Mouse (Mus musculus): Measurements from ENCODE around the gene Ptpra. TPM values are rescaled to one million over a fixed set of nuclear protein-coding genes. Genes with fewer than 3 reads are reported as not detected.

Gene Ptpra
- polyA plus RNA-seq, 1 experiment from 2014 or later = 28.2 TPM

- no peaks in the 10 kb centered on the region for H3K4me1 ChIP-seq (replicated peaks; ENCODE audit: control insufficient read depth, insufficient read depth, low read length)
- no peaks in the 10 kb centered on the region for H3K9me3 ChIP-seq (ENCODE audit: control insufficient read depth)
- 75% methylated on average over 3 of the region's 3 CpGs for WGBS
- ATAC-seq = no peak
- TF ChIP-seq CTCF (IDR thresholded peaks at IDR 0.05; ENCODE audit: low read depth) = no peak
- H3K27me3 ChIP-seq (replicated peaks; ENCODE audit: control insufficient read depth, insufficient read depth, low read length) = no peaks in the 10 kb centered on the region
- H3K27ac ChIP-seq (ENCODE audit: low read depth, low read length) = no peak overlapping the region
- no peaks in the 10 kb centered on the region for H3K36me3 ChIP-seq (ENCODE audit: control insufficient read depth, insufficient read depth)
- no peak overlapping the region for H3K9ac ChIP-seq (ENCODE audit: low read depth, low read length)
- H3K4me3 ChIP-seq (ENCODE audit: low read depth, low read length) = no peak overlapping the region
- H3K4me2 ChIP-seq (replicated peaks; ENCODE audit: low read depth) = no peak overlapping the region
Observed at GRCm38 (mm10) chr2:130412775-130413174, 37.3 kb upstream of the Ptpra start.

- Histone ChIP-seq H3K4me3 (ENCODE audit: low read depth, low read length) (no peak overlapping the region), H3K4me2 (replicated peaks; ENCODE audit: low read depth) (no peak overlapping the region), H3K36me3 (ENCODE audit: control insufficient read depth, insufficient read depth) (peaks cover 6% of the 10 kb centered on the region; the same call in 1 of the 2 replicates), H3K4me1 (replicated peaks; ENCODE audit: control insufficient read depth, insufficient read depth, low read length) (no peaks in the 10 kb centered on the region), H3K9me3 (ENCODE audit: control insufficient read depth) (no peaks in the 10 kb centered on the region), H3K9ac (ENCODE audit: low read depth, low read length) (no peak overlapping the region), H3K27me3 (replicated peaks; ENCODE audit: control insufficient read depth, insufficient read depth, low read length) (no peaks in the 10 kb centered on the region), H3K27ac (ENCODE audit: low read depth, low read length) (no peak overlapping the region)
- WGBS = 75% methylated on average over 6 of the region's 6 CpGs
- TF ChIP-seq CTCF (IDR thresholded peaks at IDR 0.05; ENCODE audit: low read depth) = peak; percentile 38; the same call in 1 of the 2 replicates
- ATAC-seq = no peak
Observed at GRCm38 (mm10) chr2:130414094-130414856, 35.8 kb upstream of the Ptpra start.

GRCm38 (mm10) chr2:130421781-130422620 lies 28.1 kb upstream of the Ptpra start:
- Histone ChIP-seq H3K9me3 (ENCODE audit: control insufficient read depth) (no peaks in the 10 kb centered on the region), H3K27me3 (replicated peaks; ENCODE audit: control insufficient read depth, insufficient read depth, low read length) (no peaks in the 10 kb centered on the region), H3K27ac (ENCODE audit: low read depth, low read length) (no peak overlapping the region), H3K9ac (ENCODE audit: low read depth, low read length) (no peak overlapping the region), H3K4me1 (replicated peaks; ENCODE audit: control insufficient read depth, insufficient read depth, low read length) (0 out of 2 replicates have a peak, but pooled peaks cover 3% of the 10 kb centered on the region), H3K4me2 (replicated peaks; ENCODE audit: low read depth) (no peak overlapping the region), H3K4me3 (ENCODE audit: low read depth, low read length) (no peak overlapping the region), H3K36me3 (ENCODE audit: control insufficient read depth, insufficient read depth) (peaks cover 17% of the 10 kb centered on the region)
- TF ChIP-seq CTCF (IDR thresholded peaks at IDR 0.05; ENCODE audit: low read depth) = no peak
- 95% methylated on average over 26 of the region's 26 CpGs for WGBS
- no peak for ATAC-seq

- Histone ChIP-seq H3K36me3 (ENCODE audit: control insufficient read depth, insufficient read depth) (peaks cover 17% of the 10 kb centered on the region), H3K4me3 (ENCODE audit: low read depth, low read length) (peak overlapping the region; percentile 83), H3K27ac (ENCODE audit: low read depth, low read length) (peak overlapping the region; percentile 93), H3K9me3 (ENCODE audit: control insufficient read depth) (no peaks in the 10 kb centered on the region), H3K4me1 (replicated peaks; ENCODE audit: control insufficient read depth, insufficient read depth, low read length) (0 out of 2 replicates have a peak, but pooled peaks cover 3% of the 10 kb centered on the region), H3K27me3 (replicated peaks; ENCODE audit: control insufficient read depth, insufficient read depth, low read length) (no peaks in the 10 kb centered on the region), H3K4me2 (replicated peaks; ENCODE audit: low read depth) (peak overlapping the region; percentile 91), H3K9ac (ENCODE audit: low read depth, low read length) (peak overlapping the region; percentile 93)
- WGBS = 15% methylated on average over 49 of the region's 49 CpGs
- ATAC-seq = peak; percentile 78
- TF ChIP-seq CTCF (IDR thresholded peaks at IDR 0.05; ENCODE audit: low read depth) = no peak
Observed at GRCm38 (mm10) chr2:130423397-130424125, 26.5 kb upstream of the Ptpra start.

- 0 out of 2 replicates have a peak, but pooled peaks cover 3% of the 10 kb centered on the region for H3K4me1 ChIP-seq (replicated peaks; ENCODE audit: control insufficient read depth, insufficient read depth, low read length)
- no peaks in the 10 kb centered on the region for H3K27me3 ChIP-seq (replicated peaks; ENCODE audit: control insufficient read depth, insufficient read depth, low read length)
- peak; percentile 77 for TF ChIP-seq CTCF (IDR thresholded peaks at IDR 0.05; ENCODE audit: low read depth)
- peak within 1 kb of the TSS; percentile 93 for H3K9ac ChIP-seq (ENCODE audit: low read depth, low read length)
- H3K4me3 ChIP-seq (ENCODE audit: low read depth, low read length) = peak within 1 kb of the TSS; percentile 83
- ATAC-seq = peak; percentile 96
- H3K9me3 ChIP-seq (ENCODE audit: control insufficient read depth) = no peaks in the 10 kb centered on the region
- H3K36me3 ChIP-seq (ENCODE audit: control insufficient read depth, insufficient read depth) = peaks cover 10% of the 10 kb centered on the region
- under 1% methylated on average over 58 of the region's 58 CpGs for WGBS
- H3K27ac ChIP-seq (ENCODE audit: low read depth, low read length) = peak within 1 kb of the TSS; percentile 93
- peak within 1 kb of the TSS; percentile 91 for H3K4me2 ChIP-seq (replicated peaks; ENCODE audit: low read depth)
Observed at GRCm38 (mm10) chr2:130424126-130424853, 25.8 kb upstream of the Ptpra start, which contains the start of the genes Vps16 and Pced1a. Vps16 (plus strand) TSS chr2:130424339. Pced1a (minus strand) TSS chr2:130424701.
